Comparison of ENCODE assay signal across 19 mouse cellular contexts in genomic region chr15:101446572-101446971, GRCm38 (mm10). TPM values are rescaled to one million over a fixed set of nuclear protein-coding genes. Genes with fewer than 3 reads are reported as not detected.
DNase-seq lines count a peak whose midpoint lies in the region; ATAC-seq lines count a peak whose summit lies in the region.
"Had no signal": no experiment of that assay in that cellular context is flagged by ENCODE, and none has a peak within 500 bp of the region (broad histone marks: within the 10 kb centered on the region; RNA-seq: fewer than 3 reads in every experiment).

No protein-coding gene starts in this region.

- H3K4me2 ChIP-seq in heart, embryonic 11.5 days, result no peak overlapping the region
- H3K4me2 ChIP-seq in kidney, embryonic 16.5 days (replicated peaks; ENCODE audit: low read depth, low read length), result no peak overlapping the region
- H3K4me2 ChIP-seq: hindbrain, embryonic 12.5 days; midbrain, embryonic 15.5 days; neural tube, embryonic 13.5 days had no signal

- peak; percentile 27 for DNase-seq in heart, adult 8-10 months (ENCODE audit: low spot score)
- peak; percentile 20 for DNase-seq in Muller cell, postnatal 12 days (ENCODE audit: inconsistent ontology term)
- peak; percentile 43 to 52 for DNase-seq in gastrocnemius, postnatal 4 days (ENCODE audit: low spot score in 2 of 2)
- DNase-seq in T-cell, adult 2 months (ENCODE audit: low spot score), result no peak
- DNase-seq: cerebellum, adult 9-11 months; kidney, postnatal 36 days; liver, postnatal 0 days had no signal

- ATAC-seq in heart, embryonic 11.5 days (replicated peaks; ENCODE audit: insufficient number of reproducible peaks, low FRiP score, low TSS enrichment), result no peak
- ATAC-seq in megakaryocyte progenitor cell, adult 5-6 weeks (replicated peaks; ENCODE audit: poor library complexity), result peak; percentile 39
- ATAC-seq in kidney, embryonic 16.5 days (ENCODE audit: low FRiP score, low TSS enrichment), result no peak
- ATAC-seq: intestine, embryonic 16.5 days; liver, postnatal 0 days; midbrain, embryonic 15.5 days had no signal

- no peak overlapping the region for H3K9ac ChIP-seq in heart, embryonic 11.5 days (ENCODE audit: low read depth, low read length)
- no peak overlapping the region for H3K9ac ChIP-seq in kidney, embryonic 16.5 days (replicated peaks; ENCODE audit: low read length)
- H3K9ac ChIP-seq: hindbrain, embryonic 12.5 days; liver, postnatal 0 days; midbrain, embryonic 15.5 days; neural tube, embryonic 13.5 days had no signal

- no peaks in the 10 kb centered on the region for H3K9me3 ChIP-seq in heart, embryonic 11.5 days (replicated peaks; ENCODE audit: control insufficient read depth, low read length)
- no peaks in the 10 kb centered on the region for H3K9me3 ChIP-seq in kidney, embryonic 16.5 days (ENCODE audit: low read length)
- H3K9me3 ChIP-seq: hindbrain, embryonic 12.5 days; midbrain, embryonic 15.5 days; neural tube, embryonic 13.5 days had no signal

- H3K27me3 ChIP-seq in heart, embryonic 11.5 days (ENCODE audit: control insufficient read depth, insufficient read depth, low read length), result no peaks in the 10 kb centered on the region
- no peaks in the 10 kb centered on the region for H3K27me3 ChIP-seq in kidney, embryonic 16.5 days (ENCODE audit: insufficient read depth, low read length)
- H3K27me3 ChIP-seq: hindbrain, embryonic 12.5 days; midbrain, embryonic 15.5 days; neural tube, embryonic 13.5 days had no signal

- no peak overlapping the region for H3K4me3 ChIP-seq in heart, embryonic 11.5 days (ENCODE audit: low read depth, low read length)
- H3K4me3 ChIP-seq in kidney, embryonic 16.5 days (ENCODE audit: low read length), result no peak overlapping the region
- H3K4me3 ChIP-seq: hindbrain, embryonic 12.5 days; left cerebral cortex, adult 2 months; midbrain, embryonic 15.5 days; neural tube, embryonic 13.5 days had no signal

- no peaks in the 10 kb centered on the region for H3K36me3 ChIP-seq in heart, embryonic 11.5 days (ENCODE audit: control insufficient read depth, insufficient read depth, low read length)
- H3K36me3 ChIP-seq in kidney, embryonic 16.5 days (ENCODE audit: insufficient read depth, low read length), result no peaks in the 10 kb centered on the region
- H3K36me3 ChIP-seq: hindbrain, embryonic 12.5 days; midbrain, embryonic 15.5 days; neural tube, embryonic 13.5 days had no signal

- WGBS in heart, embryonic 11.5 days (ENCODE audit: insufficient replicate concordance), result 62% methylated on average over 11 of the region's 11 CpGs
- WGBS in kidney, embryonic 16.5 days, result 70% methylated on average over 11 of the region's 11 CpGs

- no peaks in the 10 kb centered on the region for H3K4me1 ChIP-seq in heart, embryonic 11.5 days (ENCODE audit: control insufficient read depth, insufficient read depth, low read length)
- H3K4me1 ChIP-seq in kidney, embryonic 16.5 days (ENCODE audit: insufficient read depth, low read length), result no peaks in the 10 kb centered on the region
- H3K4me1 ChIP-seq: hindbrain, embryonic 12.5 days; midbrain, embryonic 15.5 days; neural tube, embryonic 13.5 days had no signal

- H3K27ac ChIP-seq in heart, embryonic 11.5 days (ENCODE audit: low read depth, low read length), result no peak overlapping the region
- H3K27ac ChIP-seq in kidney, embryonic 16.5 days (ENCODE audit: low read length), result no peak overlapping the region
- H3K27ac ChIP-seq: hindbrain, embryonic 12.5 days; left cerebral cortex, adult 2 months; macrophage; midbrain, embryonic 15.5 days; neural tube, embryonic 13.5 days had no signal

RNA-seq across cellular contexts. Expression of gene Krt88, which starts 1.0 kb away (rescaled TPM):
- total RNA-seq in heart, adult 8-10 months (2022), result not detected
- polyA plus RNA-seq in heart, embryonic 11.5 days (2014; fragmentation: Nextera tagmentation; extraction: Ambion mirVana), result not detected in 2 replicates
- not detected for total RNA-seq in gastrocnemius, postnatal 4 days (2021)
- total RNA-seq in megakaryocyte progenitor cell, adult 5-6 weeks (2015), result not detected in 2 replicates
- total RNA-seq in megakaryocyte progenitor cell, adult 5-6 weeks (2017), result not detected in 2 replicates
- not detected in 2 replicates for polyA plus RNA-seq in kidney, embryonic 16.5 days (2015; fragmentation: Nextera tagmentation; extraction: Ambion mirVana)
- total RNA-seq: adrenal gland, adult 18-20 months; left cerebral cortex, adult 2 months had no signal
- polyA plus RNA-seq: hindbrain, embryonic 12.5 days; limb, embryonic 14.5 days; liver, postnatal 0 days; macrophage; midbrain, embryonic 15.5 days; neural tube, embryonic 13.5 days; thymus, postnatal 0 days had no signal

RNA-seq across cellular contexts. Expression of gene Krt87, which starts 8.0 kb away (rescaled TPM):
- not detected for total RNA-seq in heart, adult 8-10 months (2022)
- polyA plus RNA-seq in heart, embryonic 11.5 days (2014; fragmentation: Nextera tagmentation; extraction: Ambion mirVana), result not detected in 2 replicates
- total RNA-seq in gastrocnemius, postnatal 4 days (2021), result under 1 TPM; 0.13 to 0.15 TPM
- total RNA-seq in megakaryocyte progenitor cell, adult 5-6 weeks (2015), result 0.12 TPM in 1 of 2 replicates, not detected in the other
- total RNA-seq in megakaryocyte progenitor cell, adult 5-6 weeks (2017), result not detected in 2 replicates
- 0.06 TPM in 1 of 2 replicates, not detected in the other for polyA plus RNA-seq in kidney, embryonic 16.5 days (2015; fragmentation: Nextera tagmentation; extraction: Ambion mirVana)
- total RNA-seq: adrenal gland, adult 18-20 months had no signal
- polyA plus RNA-seq: liver, postnatal 0 days; macrophage had no signal

RNA-seq across cellular contexts. Expression of gene Krt81, which starts 17.0 kb away (rescaled TPM):
- not detected for total RNA-seq in heart, adult 8-10 months (2022)
- not detected in 2 replicates for polyA plus RNA-seq in heart, embryonic 11.5 days (2014; fragmentation: Nextera tagmentation; extraction: Ambion mirVana)
- total RNA-seq in gastrocnemius, postnatal 4 days (2021), result not detected
- total RNA-seq in megakaryocyte progenitor cell, adult 5-6 weeks (2015), result 0.29 TPM in 1 of 2 replicates, not detected in the other
- total RNA-seq in megakaryocyte progenitor cell, adult 5-6 weeks (2017), result not detected in 2 replicates
- not detected in 2 replicates for polyA plus RNA-seq in kidney, embryonic 16.5 days (2015; fragmentation: Nextera tagmentation; extraction: Ambion mirVana)
- total RNA-seq: adrenal gland, adult 18-20 months; left cerebral cortex, adult 2 months had no signal
- polyA plus RNA-seq: hindbrain, embryonic 12.5 days; intestine, embryonic 16.5 days; limb, embryonic 14.5 days; liver, postnatal 0 days; macrophage; neural tube, embryonic 13.5 days had no signal

RNA-seq across cellular contexts. Expression of gene Krt86, which starts 26.7 kb away (rescaled TPM):
- total RNA-seq in heart, adult 8-10 months (2022), result not detected
- not detected in 2 replicates for polyA plus RNA-seq in heart, embryonic 11.5 days (2014; fragmentation: Nextera tagmentation; extraction: Ambion mirVana)
- total RNA-seq in gastrocnemius, postnatal 4 days (2021), result not detected
- not detected in 2 replicates for total RNA-seq in megakaryocyte progenitor cell, adult 5-6 weeks (2015)
- total RNA-seq in megakaryocyte progenitor cell, adult 5-6 weeks (2017), result not detected in 2 replicates
- polyA plus RNA-seq in kidney, embryonic 16.5 days (2015; fragmentation: Nextera tagmentation; extraction: Ambion mirVana), result not detected in 2 replicates
- total RNA-seq: adrenal gland, adult 18-20 months; left cerebral cortex, adult 2 months had no signal
- polyA plus RNA-seq: hindbrain, embryonic 12.5 days; intestine, embryonic 16.5 days; liver, postnatal 0 days; macrophage; midbrain, embryonic 15.5 days had no signal

RNA-seq across cellular contexts. Expression of gene Krt7, which starts 35.7 kb away (rescaled TPM):
- total RNA-seq in heart, adult 8-10 months (2022), result 1 to 10 TPM; 1.4 to 3.6 (median 2.7) TPM
- polyA plus RNA-seq in heart, embryonic 11.5 days (2014; fragmentation: Nextera tagmentation; extraction: Ambion mirVana), result 23.8 and 25.8 TPM in 2 replicates
- under 1 TPM; 0.22 to 0.39 TPM for total RNA-seq in gastrocnemius, postnatal 4 days (2021)
- total RNA-seq in megakaryocyte progenitor cell, adult 5-6 weeks (2015), result 1.1 TPM in 1 of 2 replicates, not detected in the other
- not detected in 2 replicates for total RNA-seq in megakaryocyte progenitor cell, adult 5-6 weeks (2017)
- polyA plus RNA-seq in kidney, embryonic 16.5 days (2015; fragmentation: Nextera tagmentation; extraction: Ambion mirVana), result 94.8 and 99.9 TPM in 2 replicates
- polyA plus RNA-seq: macrophage had no signal
